Mouse (Mus musculus) bone marrow macrophage, adult 2 months (primary cell): ENCODE data around the gene Slc39a11. TPM values are rescaled to one million over a fixed set of nuclear protein-coding genes. Genes with fewer than 3 reads are reported as not detected.
A peak's percentile ranks its signal among the peaks of the same experiment; 100 is the strongest.

Source experiments
- H3K27ac ChIP-seq: 2 replicates; pipeline ENCODE4 v1.5.1; 2012; ENCODE audit warnings: low read depth, low read length; ENCODE audit not compliant: insufficient read depth
- H3K4me1 ChIP-seq: 2 replicates; pipeline ENCODE4 v1.6.1; 2012; ENCODE audit warnings: low read length; ENCODE audit not compliant: control insufficient read depth, insufficient read depth
- H3K4me3 ChIP-seq: 2 replicates; pipeline ENCODE4 v1.5.1; 2012; ENCODE audit warnings: mild to moderate bottlenecking, low read length, moderate library complexity; ENCODE audit not compliant: insufficient read depth
- CTCF ChIP-seq: IDR thresholded peaks from 2 replicates; pipeline ENCODE4 v1.5.1; 2012; ENCODE audit warnings: low read depth, mild to moderate bottlenecking, low read length, moderate library complexity
- POLR2A ChIP-seq: IDR thresholded peaks from 2 replicates; pipeline ENCODE4 v1.6.1; 2012; ENCODE audit warnings: mild to moderate bottlenecking, low read depth, low read length, borderline replicate concordance
- polyA plus RNA-seq: library from polyadenylated mRNA; stranded (reverse); fragments of >200 nt; gene quantifications from 2 replicates; pipeline ENCODE4 v1.2.4, GENCODE M21; 2012; ENCODE audit not compliant: missing spikeins, insufficient read depth, insufficient read length

Slc39a11 gene
- polyA plus RNA-seq, 1 experiment, result 24.3 TPM

- no peak overlapping the region for H3K27ac ChIP-seq
- TF ChIP-seq CTCF, result no peak
- no peak for TF ChIP-seq POLR2A
- H3K4me3 ChIP-seq, result no peak overlapping the region
- peaks cover 2% of the 10 kb centered on the region; the same call in 1 of the 2 replicates for H3K4me1 ChIP-seq
These were observed 11.2 kb downstream of the Slc39a11 start for GRCm38 (mm10) chr11:113638680-113639079.

GRCm38 (mm10) chr11:113634699-113635121, 15.2 kb downstream of the Slc39a11 start:
- Histone ChIP-seq H3K4me3 (no peak overlapping the region), H3K4me1 (peaks cover 2% of the 10 kb centered on the region; the same call in 1 of the 2 replicates), H3K27ac (no peak overlapping the region)
- no peak for TF ChIP-seq POLR2A
- no peak for TF ChIP-seq CTCF

- H3K4me3 ChIP-seq, result no peak overlapping the region
These were observed 16.5 kb downstream of the Slc39a11 start for GRCm38 (mm10) chr11:113633398-113633797.

GRCm38 (mm10) chr11:113632303-113632702, 17.6 kb downstream of the Slc39a11 start:
- Histone ChIP-seq H3K4me3 (no peak overlapping the region), H3K4me1 (no peaks in the 10 kb centered on the region), H3K27ac (no peak overlapping the region)
- TF ChIP-seq POLR2A (no peak), CTCF (no peak)

More at GRCm38 (mm10) chr11:113633398-113633797, 16.5 kb downstream of the Slc39a11 start:
- no peaks in the 10 kb centered on the region for H3K4me1 ChIP-seq
- TF ChIP-seq POLR2A (no peak), CTCF (no peak)
- no peak overlapping the region for H3K27ac ChIP-seq

- TF ChIP-seq CTCF, result no peak
- Histone ChIP-seq H3K4me1 (no peaks in the 10 kb centered on the region), H3K4me3 (no peak overlapping the region), H3K27ac (no peak overlapping the region)
These were observed 18.0 kb downstream of the Slc39a11 start for GRCm38 (mm10) chr11:113631862-113632261.

GRCm38 (mm10) chr11:113631302-113631701, 18.6 kb downstream of the Slc39a11 start:
- H3K27ac ChIP-seq, result no peak overlapping the region
- H3K4me1 ChIP-seq, result no peaks in the 10 kb centered on the region
- no peak for TF ChIP-seq POLR2A
- TF ChIP-seq CTCF, result no peak
- no peak overlapping the region for H3K4me3 ChIP-seq

GRCm38 (mm10) chr11:113630642-113631041, 19.2 kb downstream of the Slc39a11 start:
- H3K27ac ChIP-seq, result no peak overlapping the region
- no peak overlapping the region for H3K4me3 ChIP-seq
- no peak for TF ChIP-seq CTCF
- TF ChIP-seq POLR2A, result no peak
- no peaks in the 10 kb centered on the region for H3K4me1 ChIP-seq

- H3K4me3 ChIP-seq, result no peak overlapping the region
- H3K4me1 ChIP-seq, result no peaks in the 10 kb centered on the region
- no peak overlapping the region for H3K27ac ChIP-seq
- no peak for TF ChIP-seq POLR2A
- peak; percentile 33; the same call in 1 of the 2 replicates for TF ChIP-seq CTCF
These were observed 22.1 kb downstream of the Slc39a11 start for GRCm38 (mm10) chr11:113627785-113628184.

GRCm38 (mm10) chr11:113625437-113625836, 24.4 kb downstream of the Slc39a11 start:
- H3K27ac ChIP-seq, result no peak overlapping the region
- H3K4me1 ChIP-seq, result no peaks in the 10 kb centered on the region
- H3K4me3 ChIP-seq, result no peak overlapping the region
- TF ChIP-seq POLR2A (no peak), CTCF (no peak)

- Histone ChIP-seq H3K27ac (no peak overlapping the region), H3K4me3 (no peak overlapping the region), H3K4me1 (no peaks in the 10 kb centered on the region)
- TF ChIP-seq POLR2A, result no peak
These were observed 27.9 kb downstream of the Slc39a11 start for GRCm38 (mm10) chr11:113622028-113622427.

- Histone ChIP-seq H3K4me3 (no peak overlapping the region), H3K27ac (no peak overlapping the region), H3K4me1 (no peaks in the 10 kb centered on the region)
- TF ChIP-seq CTCF (no peak), POLR2A (no peak)
These were observed 28.9 kb downstream of the Slc39a11 start for GRCm38 (mm10) chr11:113621001-113621400.
